Mouse (Mus musculus): ENCODE data around the gene Ccdc18. TPM values are rescaled to one million over a fixed set of nuclear protein-coding genes. Genes with fewer than 3 reads are reported as not detected.
"Not testable (repeated sequence)": the region's sequence is repeated elsewhere in the genome, so short reads cannot be mapped to it uniquely, and the experiment has no call there.

Ccdc18 gene
- total RNA-seq, 2 experiments from 2014 or later, result 1.3 to 2.1 TPM

DNA sequence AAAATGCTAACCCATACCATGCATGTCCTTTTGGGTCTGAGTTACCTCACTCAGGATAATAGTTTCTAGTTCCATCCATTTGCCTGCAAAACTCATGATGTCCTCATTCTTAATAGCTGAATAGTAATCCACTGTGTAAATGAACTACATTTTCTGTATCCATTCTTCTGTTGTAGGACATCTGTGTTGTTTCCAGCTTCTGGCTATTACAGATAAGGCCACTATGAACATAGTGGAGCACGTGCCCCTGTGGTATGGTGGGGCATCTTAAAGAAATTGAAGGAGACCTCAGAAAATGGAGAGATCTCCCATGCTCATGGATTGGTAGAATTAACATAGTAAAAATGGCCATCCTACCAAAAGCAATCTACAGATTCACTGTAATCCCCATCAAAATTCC lies 131.1 kb downstream of the Ccdc18 start:
- DNase-seq, result not testable (repeated sequence)

DNA sequence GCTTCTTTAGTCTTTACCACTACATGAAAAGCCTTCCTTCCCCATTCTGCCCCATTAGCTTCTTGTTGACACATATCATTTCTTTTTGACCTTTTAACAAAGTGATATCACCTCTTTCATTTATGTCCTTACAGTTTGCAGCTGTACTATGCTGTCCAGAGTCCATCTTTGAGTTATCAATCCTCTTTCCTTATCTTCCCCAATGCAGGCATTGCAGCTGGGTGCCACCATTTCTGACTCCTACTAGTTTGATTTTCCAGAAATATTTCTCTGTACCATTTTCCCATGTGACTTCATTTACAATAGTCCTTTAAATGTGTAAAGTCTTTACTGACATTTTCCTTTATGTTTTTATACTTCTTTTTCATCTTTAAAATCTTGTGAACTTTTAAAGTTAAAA lies 134.3 kb downstream of the Ccdc18 start:
- DNase-seq, result no peak

DNA sequence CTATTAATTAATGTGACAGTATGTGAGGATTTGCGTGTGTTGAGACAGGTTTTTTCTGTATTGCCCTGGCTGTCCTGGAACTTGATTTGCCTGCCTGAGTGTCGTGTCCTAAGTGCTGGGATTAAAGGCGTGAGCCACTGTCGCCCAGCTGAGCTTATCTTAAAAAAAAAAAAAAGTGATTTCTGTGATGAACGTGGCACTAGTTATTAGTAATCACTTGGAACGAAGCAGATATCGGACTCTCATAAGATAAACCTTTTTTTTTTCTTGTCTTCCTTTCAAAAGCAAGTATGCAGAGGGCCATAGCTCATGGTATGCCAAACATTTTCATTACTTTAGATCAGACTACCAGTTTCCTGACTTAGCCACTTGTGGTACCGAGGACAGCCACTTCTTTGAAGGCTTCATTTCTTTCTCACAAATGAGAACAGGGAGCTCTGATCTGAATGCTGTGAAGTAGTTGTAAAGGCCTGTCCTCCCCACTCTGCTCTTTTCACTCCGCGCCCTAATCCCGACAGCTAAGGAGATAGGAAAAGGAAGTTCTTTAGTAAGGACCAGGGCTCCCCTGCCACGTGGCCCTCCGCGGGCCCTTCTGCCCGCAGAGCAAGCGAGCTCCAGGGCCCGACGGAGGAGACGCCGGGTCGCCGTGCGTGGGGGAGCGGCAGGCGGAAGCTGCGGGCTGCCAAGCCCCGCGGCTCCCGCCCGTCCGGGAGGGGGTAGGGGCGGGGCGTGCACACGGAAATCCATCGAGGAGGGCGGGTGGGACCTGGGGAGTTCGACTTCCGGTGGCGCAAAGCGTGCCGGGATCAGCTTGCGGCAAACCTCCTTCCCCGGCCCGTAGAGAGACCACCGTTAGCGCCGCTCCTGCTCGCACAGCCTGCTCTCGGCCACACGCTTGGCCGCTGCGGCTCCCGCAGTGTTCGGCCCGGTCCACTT lies 135.7 kb downstream of the Ccdc18 start, which contains the start of gene Dr1:
Gene Dr1 (plus strand): TSS at position 771 of the 936 bp plus-strand sequence.
- DNase-seq, result peak; percentile 88

DNA sequence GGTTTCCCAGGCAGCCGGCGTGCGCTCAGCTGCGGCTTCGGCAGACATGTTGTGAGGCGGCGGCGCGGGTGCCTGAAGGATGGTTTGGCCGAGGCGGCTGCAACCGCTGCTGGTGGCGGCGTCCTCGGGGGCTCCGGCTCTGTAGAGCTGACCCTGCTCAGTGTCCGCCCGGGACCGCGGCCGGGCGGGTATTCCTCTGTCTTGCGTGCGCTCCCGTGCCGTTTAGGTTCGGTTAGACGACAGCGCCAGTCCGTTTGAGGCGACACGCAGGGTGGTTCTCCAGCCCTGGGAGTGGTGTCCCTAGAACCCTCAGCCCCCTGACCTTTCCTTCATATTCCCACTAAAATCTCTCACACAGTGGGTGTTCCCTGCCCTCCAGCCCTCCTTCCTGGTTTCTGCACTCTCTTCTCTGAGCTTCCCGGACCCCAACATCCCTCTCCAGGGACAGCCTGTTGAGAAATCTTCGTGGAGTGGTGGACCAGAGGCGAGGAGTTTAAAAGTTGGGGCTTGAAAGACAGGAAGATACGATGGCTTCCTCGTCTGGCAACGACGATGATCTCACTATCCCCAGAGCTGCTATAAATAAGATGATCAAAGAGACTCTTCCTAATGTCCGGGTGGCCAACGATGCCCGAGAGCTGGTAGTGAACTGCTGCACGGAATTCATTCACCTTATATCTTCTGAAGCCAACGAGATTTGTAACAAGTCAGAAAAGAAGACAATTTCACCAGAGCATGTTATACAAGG lies 136.6 kb downstream of the Ccdc18 start:
- DNase-seq, result peak; percentile 14

DNA sequence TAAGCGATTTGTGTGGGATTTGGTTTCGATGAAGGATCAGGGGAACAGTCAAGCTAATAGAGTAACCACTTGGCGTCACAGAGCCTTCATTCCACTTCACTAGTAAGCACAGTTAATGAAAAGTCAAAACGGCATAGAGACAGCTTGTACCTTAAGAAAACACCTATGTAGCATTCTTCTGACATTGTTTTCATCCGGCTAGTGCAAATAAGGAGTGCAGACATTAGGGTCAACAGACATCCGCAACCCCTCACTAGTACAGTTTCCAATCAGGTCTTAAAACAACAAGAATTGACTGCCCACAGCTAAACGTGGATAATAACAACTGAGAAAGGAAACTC lies 137.1 kb downstream of the Ccdc18 start:
- no peak for DNase-seq

DNA sequence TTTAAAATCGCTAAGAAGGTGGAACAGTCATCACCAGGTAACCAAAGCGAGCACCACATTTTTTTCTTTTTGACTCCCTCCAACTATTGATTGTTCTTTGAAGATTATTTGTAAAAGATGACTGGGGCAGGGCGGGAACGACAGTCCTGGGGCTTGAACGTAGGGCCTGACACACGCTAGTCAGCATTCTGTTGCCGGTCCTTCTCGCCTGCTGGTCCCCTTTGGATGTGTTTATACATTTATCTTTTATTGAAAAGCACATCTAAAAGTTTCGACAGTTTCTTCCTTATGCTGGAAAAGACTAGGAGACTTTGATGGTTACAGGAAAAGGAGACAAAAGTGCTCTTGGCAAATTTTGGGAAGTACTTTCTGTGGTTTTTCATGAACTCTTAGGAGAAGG lies 137.7 kb downstream of the Ccdc18 start:
- DNase-seq, result no peak

DNA sequence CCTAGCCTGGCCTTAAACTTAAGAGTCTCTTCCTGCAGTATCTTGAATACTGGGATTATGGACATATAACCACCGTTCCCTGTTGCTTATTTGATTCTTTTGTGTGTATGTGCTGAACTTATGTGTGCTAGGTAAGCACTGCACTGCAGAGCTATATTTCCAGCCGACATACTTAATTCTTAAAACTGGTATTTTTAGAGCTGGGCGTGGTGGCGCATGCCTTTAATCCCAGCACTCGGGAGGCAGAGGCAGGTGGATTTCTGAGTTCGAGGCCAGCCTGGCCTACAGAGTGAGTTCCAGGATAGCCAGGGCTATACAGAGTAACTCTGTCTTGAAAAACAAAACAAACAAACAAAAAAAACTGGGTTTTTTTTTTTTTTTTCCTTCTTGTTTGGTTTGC lies 138.7 kb downstream of the Ccdc18 start:
- not testable (repeated sequence) for DNase-seq

Other genes starting within 250 kb of the Ccdc18 start
- 10 to 100 TPM; 65.4 to 65.5 TPM for gene Rpl5, start 232.4 kb upstream of the Ccdc18 start, total RNA-seq (2021)
- gene Fam69a, start 145.8 kb upstream of the Ccdc18 start, total RNA-seq (2021), result 10 to 100 TPM; 11.6 to 13.5 TPM
- gene Mtf2, start 67.2 kb upstream of the Ccdc18 start, total RNA-seq (2021), result 10 to 100 TPM; 26.0 to 28.4 TPM
- 10 to 100 TPM; 26.5 to 29.9 TPM for gene Tmed5, start 255 bp upstream of the Ccdc18 start, total RNA-seq (2021)
- 10 to 100 TPM; 25.4 to 26.5 TPM for gene Dr1, start 136.0 kb downstream of the Ccdc18 start, total RNA-seq (2021)
- gene Pigg, start 179.7 kb downstream of the Ccdc18 start, total RNA-seq (2021), result 1 to 10 TPM; 4.6 to 4.8 TPM
- under 1 TPM in 1 of 2 experiments, not detected in 1; 0.32 TPM for gene Gm42517, start 235.0 kb downstream of the Ccdc18 start, total RNA-seq (2021)